Mouse (Mus musculus): ENCODE data around the gene Vipr2.

DNA sequence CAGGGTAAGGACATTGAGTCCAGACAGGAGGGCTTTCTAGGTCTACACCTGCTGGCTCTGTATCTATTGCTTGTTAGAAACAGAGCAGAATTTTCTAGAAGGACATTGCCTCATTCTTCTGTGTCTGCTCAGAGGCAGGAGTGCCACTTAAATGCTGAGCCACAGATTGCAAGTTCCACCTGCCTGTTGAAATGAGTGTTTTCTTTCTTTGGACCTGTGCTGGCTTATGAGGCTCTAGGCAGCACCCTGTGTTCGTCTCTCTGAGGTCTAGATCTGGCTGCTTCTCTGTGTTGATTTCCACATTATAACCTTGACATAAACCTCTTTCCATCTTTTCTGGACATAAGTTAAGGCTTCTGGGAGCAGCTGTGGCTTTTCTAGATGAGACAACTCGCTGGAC, 6.8 kb downstream of the Vipr2 start:
- TF ChIP-seq MAX (IDR thresholded peaks at IDR 0.05; ENCODE audit: low read depth) (no peak), POLR2A (IDR thresholded peaks at IDR 0.05; ENCODE audit: insufficient read length, low read depth) (no peak), POLR2AphosphoS2 (IDR thresholded peaks at IDR 0.05; ENCODE audit: insufficient read length, low read depth) (no peak)

Data from myocyte (in vitro differentiated cells).